Mouse (Mus musculus): ENCODE measurements at regions not wholly inside any gene's neighbourhood (a gene's known extent, or its start where the extent isn't known, plus 50 kb on each side); places are given as distances from the start of the nearest gene placed in this dataset.

- Histone ChIP-seq H3K79me2 (ENCODE audit: control insufficient read depth, insufficient read depth, low read length) (no peaks in the 10 kb centered on the region), H3K36me3 (ENCODE audit: control insufficient read depth, insufficient read depth, low read length) (no peaks in the 10 kb centered on the region), H3K27me3 (ENCODE audit: control insufficient read depth, insufficient read depth, low read length) (no peaks in the 10 kb centered on the region), H3K4me1 (ENCODE audit: control insufficient read depth, insufficient read depth, low read length) (no peaks in the 10 kb centered on the region), H3K4me3 (ENCODE audit: insufficient read depth, low read depth, low read length) (no peak overlapping the region), H3K9ac (ENCODE audit: low read depth, low read length) (no peak overlapping the region), H3K27ac (replicated peaks; ENCODE audit: insufficient read depth, low read depth, low read length) (no peak overlapping the region)
- no peak for TF ChIP-seq CTCF (IDR thresholded peaks at IDR 0.05; ENCODE audit: low read depth, low read length)
- TF ChIP-seq POLR2A (IDR thresholded peaks at IDR 0.05; ENCODE audit: extremely low read depth, insufficient read depth, low read length), result no peak
- no peak for DNase-seq (ENCODE audit: extremely low read depth, low read depth, low spot score)
- 52% methylated on average over 2 of the region's 2 CpGs for WGBS
These were observed 297.9 kb upstream of the Pex5l start for GRCm38 (mm10) chr3:33440905-33441304.

GRCm38 (mm10) chr3:33440500-33440899 is 297.5 kb upstream of the Pex5l start:
- DNase-seq (ENCODE audit: extremely low read depth, low read depth, low spot score), result no peak
- H3K27ac ChIP-seq (replicated peaks; ENCODE audit: insufficient read depth, low read depth, low read length), result no peak overlapping the region
- TF ChIP-seq POLR2A (IDR thresholded peaks at IDR 0.05; ENCODE audit: extremely low read depth, insufficient read depth, low read length), result no peak
- TF ChIP-seq CTCF (IDR thresholded peaks at IDR 0.05; ENCODE audit: low read depth, low read length), result no peak
- no peaks in the 10 kb centered on the region for H3K4me1 ChIP-seq (ENCODE audit: control insufficient read depth, insufficient read depth, low read length)
- no peaks in the 10 kb centered on the region for H3K27me3 ChIP-seq (ENCODE audit: control insufficient read depth, insufficient read depth, low read length)
- H3K36me3 ChIP-seq (ENCODE audit: control insufficient read depth, insufficient read depth, low read length), result no peaks in the 10 kb centered on the region
- H3K4me3 ChIP-seq (ENCODE audit: insufficient read depth, low read depth, low read length), result no peak overlapping the region
- no peaks in the 10 kb centered on the region for H3K79me2 ChIP-seq (ENCODE audit: control insufficient read depth, insufficient read depth, low read length)
- H3K9ac ChIP-seq (ENCODE audit: low read depth, low read length), result no peak overlapping the region

GRCm38 (mm10) chr3:33416922-33417321 is 273.9 kb upstream of the Pex5l start:
- 76% methylated on average over 3 of the region's 3 CpGs for WGBS
- TF ChIP-seq POLR2A (IDR thresholded peaks at IDR 0.05; ENCODE audit: extremely low read depth, insufficient read depth, low read length), result no peak
- TF ChIP-seq CTCF (IDR thresholded peaks at IDR 0.05; ENCODE audit: low read depth, low read length), result no peak
- H3K36me3 ChIP-seq (ENCODE audit: control insufficient read depth, insufficient read depth, low read length), result no peaks in the 10 kb centered on the region
- H3K4me1 ChIP-seq (ENCODE audit: control insufficient read depth, insufficient read depth, low read length), result no peaks in the 10 kb centered on the region
- H3K9ac ChIP-seq (ENCODE audit: low read depth, low read length), result no peak overlapping the region
- no peak overlapping the region for H3K27ac ChIP-seq (replicated peaks; ENCODE audit: insufficient read depth, low read depth, low read length)
- no peak overlapping the region for H3K4me3 ChIP-seq (ENCODE audit: insufficient read depth, low read depth, low read length)
- DNase-seq (ENCODE audit: extremely low read depth, low read depth, low spot score), result no peak
- no peaks in the 10 kb centered on the region for H3K79me2 ChIP-seq (ENCODE audit: control insufficient read depth, insufficient read depth, low read length)
- H3K27me3 ChIP-seq (ENCODE audit: control insufficient read depth, insufficient read depth, low read length), result no peaks in the 10 kb centered on the region

GRCm38 (mm10) chr3:33416321-33416720 is 273.3 kb upstream of the Pex5l start:
- DNase-seq (ENCODE audit: extremely low read depth, low read depth, low spot score), result no peak
- no peak overlapping the region for H3K4me3 ChIP-seq (ENCODE audit: insufficient read depth, low read depth, low read length)
- H3K27me3 ChIP-seq (ENCODE audit: control insufficient read depth, insufficient read depth, low read length), result no peaks in the 10 kb centered on the region
- no peak for TF ChIP-seq CTCF (IDR thresholded peaks at IDR 0.05; ENCODE audit: low read depth, low read length)
- no peak for TF ChIP-seq POLR2A (IDR thresholded peaks at IDR 0.05; ENCODE audit: extremely low read depth, insufficient read depth, low read length)
- H3K79me2 ChIP-seq (ENCODE audit: control insufficient read depth, insufficient read depth, low read length), result no peaks in the 10 kb centered on the region
- no peaks in the 10 kb centered on the region for H3K36me3 ChIP-seq (ENCODE audit: control insufficient read depth, insufficient read depth, low read length)
- H3K9ac ChIP-seq (ENCODE audit: low read depth, low read length), result no peak overlapping the region
- no peak overlapping the region for H3K27ac ChIP-seq (replicated peaks; ENCODE audit: insufficient read depth, low read depth, low read length)
- 87% methylated on average over 1 of the region's 1 CpGs for WGBS
- H3K4me1 ChIP-seq (ENCODE audit: control insufficient read depth, insufficient read depth, low read length), result no peaks in the 10 kb centered on the region

- Histone ChIP-seq H3K4me3 (ENCODE audit: insufficient read depth, low read depth, low read length) (no peak overlapping the region), H3K36me3 (ENCODE audit: control insufficient read depth, insufficient read depth, low read length) (no peaks in the 10 kb centered on the region), H3K27me3 (ENCODE audit: control insufficient read depth, insufficient read depth, low read length) (no peaks in the 10 kb centered on the region), H3K27ac (replicated peaks; ENCODE audit: insufficient read depth, low read depth, low read length) (no peak overlapping the region), H3K79me2 (ENCODE audit: control insufficient read depth, insufficient read depth, low read length) (no peaks in the 10 kb centered on the region), H3K4me1 (ENCODE audit: control insufficient read depth, insufficient read depth, low read length) (no peaks in the 10 kb centered on the region), H3K9ac (ENCODE audit: low read depth, low read length) (no peak overlapping the region)
- WGBS, result 68% methylated on average over 2 of the region's 2 CpGs
- TF ChIP-seq POLR2A (IDR thresholded peaks at IDR 0.05; ENCODE audit: extremely low read depth, insufficient read depth, low read length) (no peak), CTCF (IDR thresholded peaks at IDR 0.05; ENCODE audit: low read depth, low read length) (no peak)
- DNase-seq (ENCODE audit: extremely low read depth, low read depth, low spot score), result no peak
These were observed 258.9 kb upstream of the Pex5l start for GRCm38 (mm10) chr3:33401904-33402303.

GRCm38 (mm10) chr3:33399321-33399720 is 256.3 kb upstream of the Pex5l start:
- no peaks in the 10 kb centered on the region for H3K4me1 ChIP-seq (ENCODE audit: control insufficient read depth, insufficient read depth, low read length)
- H3K36me3 ChIP-seq (ENCODE audit: control insufficient read depth, insufficient read depth, low read length), result no peaks in the 10 kb centered on the region
- H3K4me3 ChIP-seq (ENCODE audit: insufficient read depth, low read depth, low read length), result no peak overlapping the region
- TF ChIP-seq CTCF (IDR thresholded peaks at IDR 0.05; ENCODE audit: low read depth, low read length), result no peak
- TF ChIP-seq POLR2A (IDR thresholded peaks at IDR 0.05; ENCODE audit: extremely low read depth, insufficient read depth, low read length), result no peak
- DNase-seq (ENCODE audit: extremely low read depth, low read depth, low spot score), result no peak
- no peaks in the 10 kb centered on the region for H3K79me2 ChIP-seq (ENCODE audit: control insufficient read depth, insufficient read depth, low read length)
- H3K27ac ChIP-seq (replicated peaks; ENCODE audit: insufficient read depth, low read depth, low read length), result no peak overlapping the region
- WGBS, result 71% methylated on average over 8 of the region's 8 CpGs
- H3K27me3 ChIP-seq (ENCODE audit: control insufficient read depth, insufficient read depth, low read length), result no peaks in the 10 kb centered on the region
- no peak overlapping the region for H3K9ac ChIP-seq (ENCODE audit: low read depth, low read length)
